Mouse (Mus musculus): ENCODE measurements around the gene Gm49358.

- no peak for TF ChIP-seq CTCF (conservative IDR thresholded peaks at IDR 0.05; ENCODE audit: insufficient read depth, insufficient read length, low read depth, low read length)
- no peak for TF ChIP-seq POLR2A (IDR thresholded peaks at IDR 0.05; ENCODE audit: low read depth, low read length)
Observed at GRCm38 (mm10) chr10:86825871-86826522, 62.2 kb downstream of the Gm49358 start.
